Mouse (Mus musculus) kidney, adult 2 months (tissue): Measurements from ENCODE around the gene Kcnn1.

ENCODE experiments used
- CTCF ChIP-seq: fragments of 200-500 bp; conservative IDR thresholded peaks from 2 replicates; pipeline ENCODE4 v1.5.1; 2011; ENCODE audit warnings: low read depth, mild to moderate bottlenecking, control low read depth, low read length, moderate library complexity, mixed read lengths; ENCODE audit not compliant: insufficient read depth, insufficient read length
- POLR2A ChIP-seq: fragments of 200-500 bp; IDR thresholded peaks from one replicate; pipeline ENCODE4 v1.6.1; 2011; ENCODE audit warnings: low read depth, low read length, control low read depth

GRCm38 (mm10) chr8:70823802-70824201, 39.3 kb downstream of the Kcnn1 start:
- TF ChIP-seq CTCF (no peak), POLR2A (no peak)
